Mouse (Mus musculus) layer of hippocampus, postnatal 10 days (tissue): ENCODE data around the gene Rbfox3. TPM values are rescaled to one million over a fixed set of nuclear protein-coding genes. Genes with fewer than 3 reads are reported as not detected.

ENCODE experiments used
- DNase-seq, 2 experiments: peaks; one replicate each; pipeline ENCODE4 v3.0.0; 2021; ENCODE audit warnings: low spot score in 2 of 2
- total RNA-seq, 2 experiments: library from RNA; stranded (reverse); gene quantifications; 2 replicates each; pipeline ENCODE4 v1.2.3; 2021

The Rbfox3 gene
- total RNA-seq, 2 experiments from 2014 or later = 205 to 226 TPM

- DNase-seq = no peak
Observed at GRCm38 (mm10) chr11:118517924-118518323, 393.5 kb downstream of the Rbfox3 start.

DNA sequence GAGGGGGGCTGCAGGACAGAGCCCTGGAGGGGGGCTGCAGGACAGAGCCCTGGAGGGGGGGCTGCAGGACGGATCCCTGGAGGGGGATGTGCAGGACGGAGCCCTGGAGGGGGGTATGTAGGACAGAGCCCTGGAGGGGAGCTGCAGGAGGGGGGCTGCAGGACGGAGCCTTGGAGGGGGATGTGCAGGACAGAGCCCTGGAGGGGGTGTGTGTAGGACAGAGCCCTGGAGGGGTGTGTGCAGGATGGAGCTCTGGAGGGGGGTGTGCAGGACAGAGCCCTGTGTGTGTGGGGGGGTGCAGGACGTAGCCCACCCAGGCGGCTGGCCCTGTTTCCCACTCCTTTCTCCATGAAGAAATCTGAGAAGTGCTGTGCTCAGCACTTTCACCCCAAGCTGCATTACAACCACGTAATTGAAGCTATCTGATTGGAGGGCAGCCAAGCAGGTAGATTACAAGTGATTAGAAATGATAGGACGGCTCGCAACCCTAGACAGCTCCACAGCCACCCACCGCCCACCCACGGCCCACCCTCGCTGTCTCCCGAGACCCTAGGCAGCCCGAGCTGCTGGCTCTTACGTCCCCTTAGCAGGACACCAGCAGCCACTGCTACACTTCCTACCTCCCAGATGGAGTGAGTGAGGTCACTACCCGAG, 399.0 kb downstream of the Rbfox3 start:
- no peak for DNase-seq

- peak; percentile 65 to 75 for DNase-seq
Observed at GRCm38 (mm10) chr11:118511851-118512250, 399.5 kb downstream of the Rbfox3 start.

GRCm38 (mm10) chr11:118508341-118508740, 403.1 kb downstream of the Rbfox3 start:
- DNase-seq = no peak

DNA sequence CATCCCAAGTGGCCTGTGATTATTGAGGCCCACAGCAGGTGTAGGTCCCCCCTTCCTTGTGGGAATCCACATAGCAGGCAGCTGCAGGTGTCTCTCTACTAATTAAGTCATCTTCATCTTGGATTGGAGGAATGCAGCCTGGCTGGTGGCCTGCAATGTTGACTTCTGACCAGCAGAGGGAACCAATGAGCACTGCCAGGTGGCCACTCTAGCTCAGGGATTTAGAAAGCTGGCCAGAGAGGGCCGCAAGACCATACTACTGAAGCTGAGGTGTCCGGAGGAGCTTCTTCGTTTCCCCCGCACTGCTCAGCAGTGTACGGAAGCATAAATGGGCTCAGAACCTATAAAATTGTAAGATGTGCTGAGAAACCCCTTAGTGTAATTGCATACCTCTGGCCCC, 403.5 kb downstream of the Rbfox3 start:
- peak; percentile 83 to 87 for DNase-seq

GRCm38 (mm10) chr11:118507095-118507494, 404.3 kb downstream of the Rbfox3 start:
- DNase-seq = no peak

DNA sequence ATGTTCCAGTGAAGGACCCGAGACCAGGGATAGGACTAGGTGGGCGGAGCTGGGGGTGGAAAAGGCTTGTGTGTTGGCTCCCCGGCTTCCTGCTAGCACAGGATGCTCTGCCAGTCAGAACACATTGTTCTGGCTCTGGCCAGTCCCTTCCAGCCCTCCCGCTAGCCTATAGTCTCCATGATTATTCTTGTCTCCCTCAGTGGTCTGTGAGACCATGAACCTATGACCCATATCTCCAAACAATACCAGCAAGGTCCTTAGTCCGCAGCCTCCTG, 407.3 kb downstream of the Rbfox3 start:
- DNase-seq = no peak

DNA sequence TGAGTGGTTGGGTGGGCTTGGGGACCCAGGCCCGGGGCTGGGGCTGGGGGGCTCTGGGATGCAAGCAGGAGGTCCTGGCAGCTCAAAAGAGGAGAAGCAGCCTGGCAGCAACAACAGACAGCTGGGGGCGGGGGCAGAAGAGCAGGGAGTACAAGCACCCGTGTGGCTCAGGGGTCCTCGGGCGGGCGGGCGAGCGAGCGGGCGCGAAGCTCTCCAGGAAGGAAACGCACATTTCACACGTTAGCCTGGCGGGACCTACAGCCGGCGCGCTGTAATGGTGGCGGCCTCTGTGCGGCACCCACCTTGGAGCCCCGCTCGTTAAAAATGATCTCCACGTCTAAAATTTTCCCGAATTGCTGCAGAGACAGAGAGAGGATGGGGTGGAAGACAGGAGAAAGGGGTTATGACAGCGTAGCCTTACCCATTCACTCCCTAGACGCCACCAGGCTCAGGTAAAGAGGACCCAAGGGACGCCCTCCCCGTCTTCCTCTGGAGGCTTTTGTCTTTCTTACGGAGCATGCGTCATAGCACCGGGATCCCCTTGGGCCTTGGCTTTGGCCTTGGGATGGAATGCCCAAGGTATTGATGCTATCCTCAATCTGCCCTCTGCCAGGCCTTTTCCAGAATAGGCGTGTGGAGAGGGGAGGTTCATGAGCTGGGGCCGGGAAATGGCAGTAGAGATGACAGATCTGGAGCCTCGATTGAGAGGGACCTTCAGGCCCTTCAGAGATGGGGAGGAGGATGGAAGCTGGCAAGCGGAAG, 407.8 kb downstream of the Rbfox3 start:
- no peak for DNase-seq

GRCm38 (mm10) chr11:118502990-118503389, 408.4 kb downstream of the Rbfox3 start:
- no peak for DNase-seq

- peak in 1 of 2 experiments; percentile 47 for DNase-seq
Observed at GRCm38 (mm10) chr11:118496066-118496689, 415.2 kb downstream of the Rbfox3 start.

DNA sequence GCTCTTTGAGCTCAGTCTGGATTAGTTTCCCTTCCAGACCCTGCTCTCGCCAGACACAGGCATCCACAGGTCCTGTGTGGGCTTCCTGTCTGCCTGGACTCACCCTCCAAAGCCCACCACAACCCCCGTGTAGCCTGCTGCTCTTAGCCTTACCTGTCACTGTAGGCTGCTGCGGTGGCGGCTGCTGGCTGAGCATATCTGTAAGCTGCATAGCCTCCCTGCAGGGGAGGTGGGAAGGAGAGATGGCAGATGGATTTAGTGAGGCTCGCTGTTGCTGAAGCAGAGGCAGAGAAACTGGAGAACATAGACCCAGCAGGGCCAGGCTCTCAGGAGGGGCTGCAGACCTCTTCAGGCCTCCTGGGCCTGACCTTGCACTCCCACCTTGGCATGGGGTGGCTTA, 416.3 kb downstream of the Rbfox3 start:
- no peak for DNase-seq

DNA sequence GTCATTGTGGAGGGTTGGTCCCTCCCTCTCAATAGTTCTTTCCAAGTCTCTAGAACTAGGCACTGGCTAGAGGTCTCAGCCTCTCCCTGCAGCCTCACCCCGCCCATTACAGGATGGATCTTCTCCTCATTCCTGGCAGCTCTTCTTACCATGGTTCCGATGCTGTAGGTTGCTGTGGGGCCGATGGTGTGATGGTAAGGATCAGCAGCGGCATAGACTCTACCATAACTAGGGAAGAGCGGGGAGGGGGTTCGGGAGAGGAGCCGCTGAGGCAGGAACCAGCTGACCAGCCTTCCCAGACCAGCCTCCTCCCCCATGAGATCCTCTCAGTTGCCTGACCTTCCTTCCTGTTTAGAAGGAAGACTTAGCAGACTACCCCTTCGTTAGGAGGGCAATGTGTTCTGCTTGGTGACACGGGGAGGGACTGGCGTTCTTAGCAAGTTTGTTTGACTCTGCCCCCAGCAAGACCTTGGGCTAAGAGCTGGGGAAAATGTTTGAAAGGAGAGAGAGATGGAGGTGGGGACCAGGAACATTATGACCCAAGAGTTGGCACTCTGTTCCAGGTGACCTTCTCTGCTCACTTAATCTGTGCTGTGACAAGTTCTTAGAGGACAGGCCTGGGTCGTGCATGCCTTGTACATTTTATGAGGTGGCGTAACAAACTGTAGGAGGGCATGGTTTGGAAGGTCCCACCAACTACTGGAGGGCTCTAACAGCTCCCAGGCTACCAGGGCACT, 417.2 kb downstream of the Rbfox3 start:
- DNase-seq = no peak

GRCm38 (mm10) chr11:118493458-118493857, 417.9 kb downstream of the Rbfox3 start:
- DNase-seq = no peak

DNA sequence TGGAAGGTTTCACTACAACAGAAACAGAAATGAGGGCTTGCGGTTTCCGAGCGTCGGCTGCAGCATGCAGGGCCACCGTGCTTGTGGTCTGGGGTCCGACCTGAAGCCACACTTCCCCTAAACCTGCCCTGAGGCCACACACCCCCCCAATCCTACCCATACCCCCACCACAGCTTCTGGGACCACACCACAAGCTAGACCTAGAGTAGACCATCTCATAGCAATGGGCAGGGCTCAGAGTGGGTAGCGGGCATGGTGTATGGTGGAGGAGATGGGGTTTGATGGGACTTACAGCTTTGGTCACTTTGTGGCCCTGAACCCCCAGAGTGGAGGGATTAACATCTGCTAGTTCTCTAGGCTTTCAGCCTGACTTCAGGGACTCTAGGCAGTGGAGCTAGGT, 420.2 kb downstream of the Rbfox3 start:
- DNase-seq = no peak

- peak; percentile 85 to 86 for DNase-seq
Observed at GRCm38 (mm10) chr11:118490566-118491218, 420.7 kb downstream of the Rbfox3 start.

- DNase-seq = no peak
Observed at GRCm38 (mm10) chr11:118488907-118489270, 422.5 kb downstream of the Rbfox3 start.

DNA sequence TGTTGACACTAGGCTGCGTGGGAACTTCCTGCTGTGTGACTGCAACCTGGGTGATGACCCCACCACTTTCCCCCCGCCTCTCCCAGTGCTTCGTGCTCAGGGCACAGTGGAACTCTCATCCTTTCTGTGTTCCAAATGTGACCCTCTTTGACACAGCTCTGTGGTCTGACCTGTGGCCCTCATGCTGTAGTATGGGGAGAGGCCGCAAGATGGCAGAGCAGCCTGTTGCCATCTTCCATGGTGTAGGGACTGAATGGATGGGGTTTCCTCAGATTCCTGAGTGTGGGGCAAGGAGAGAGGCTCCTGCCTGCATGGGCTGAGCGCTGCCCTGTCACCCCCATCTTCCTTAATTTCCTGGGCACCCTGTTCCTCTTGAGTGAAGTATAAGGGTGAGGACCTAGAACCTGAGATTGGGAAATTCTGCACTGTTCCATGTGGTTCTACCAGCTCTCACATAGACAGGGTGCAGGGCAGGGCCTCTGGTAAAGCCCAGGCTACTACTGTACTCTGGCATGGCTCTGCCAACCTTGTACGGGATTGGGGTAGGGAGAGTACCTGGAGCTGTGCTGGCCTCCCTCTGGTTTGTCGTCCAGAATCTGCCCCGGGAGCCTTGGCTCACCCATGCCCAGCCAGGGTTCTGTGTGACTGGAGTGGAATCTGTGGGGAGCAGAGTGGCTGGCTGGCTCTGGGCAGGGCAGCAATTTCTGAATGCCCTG, 423.0 kb downstream of the Rbfox3 start:
- DNase-seq = no peak

- no peak for DNase-seq
Observed at GRCm38 (mm10) chr11:118486881-118487772, 424.3 kb downstream of the Rbfox3 start.

DNA sequence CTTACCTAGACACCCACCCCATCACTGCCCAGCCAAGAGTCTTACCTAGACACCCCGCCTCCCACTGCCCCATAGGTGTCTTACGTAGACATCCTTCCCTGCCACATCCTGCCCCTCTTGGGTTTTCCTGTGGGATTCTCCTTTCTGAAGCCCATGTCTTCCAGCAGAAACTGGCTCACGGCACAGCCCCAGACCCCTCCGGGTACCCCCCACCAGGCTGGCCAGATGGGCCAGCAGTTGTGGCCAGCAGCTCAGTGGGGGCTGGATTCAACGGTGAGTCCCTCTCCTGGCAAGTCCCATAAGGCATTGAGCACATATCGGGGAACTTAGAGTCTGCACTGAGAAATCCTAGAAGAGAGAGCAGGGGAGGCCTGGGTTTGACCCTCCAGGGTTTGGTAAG, 425.1 kb downstream of the Rbfox3 start:
- DNase-seq = no peak

- no peak for DNase-seq
Observed at GRCm38 (mm10) chr11:118485780-118486179, 425.6 kb downstream of the Rbfox3 start.
